Mouse (Mus musculus): ENCODE results near the gene Cyp2b10. TPM values are rescaled to one million over a fixed set of nuclear protein-coding genes. Genes with fewer than 3 reads are reported as not detected.
"Not testable (repeated sequence)": the region's sequence is repeated elsewhere in the genome, so short reads cannot be mapped to it uniquely, and the experiment has no call there.

Cyp2b10 gene
- not detected for total RNA-seq (2021)
- long read RNA-seq, result 0 reads

GRCm38 (mm10) chr7:25897411-25897810, at the start of gene Cyp2b10:
TSS of gene Cyp2b10 (plus strand) at chr7:25897620.
- DNase-seq (ENCODE audit: low spot score in 2 of 2), result no peak

- DNase-seq (ENCODE audit: low spot score in 2 of 2), result peak; percentile 94 to 95
Measured at GRCm38 (mm10) chr7:25847722-25848443, 49.5 kb upstream of the Cyp2b10 start.

GRCm38 (mm10) chr7:25848444-25848812, 49.0 kb upstream of the Cyp2b10 start:
- peak in 1 of 2 experiments; percentile 32 for DNase-seq (ENCODE audit: low spot score in 2 of 2)

- peak; percentile 70 to 73 for DNase-seq (ENCODE audit: low spot score in 2 of 2)
Measured at GRCm38 (mm10) chr7:25855082-25855481, 42.3 kb upstream of the Cyp2b10 start.

GRCm38 (mm10) chr7:25859962-25860870, 37.2 kb upstream of the Cyp2b10 start:
- no peak for DNase-seq (ENCODE audit: low spot score in 2 of 2)

GRCm38 (mm10) chr7:25862365-25862764, 35.1 kb upstream of the Cyp2b10 start:
- DNase-seq (ENCODE audit: low spot score in 2 of 2), result no peak

- DNase-seq (ENCODE audit: low spot score in 2 of 2), result no peak
Measured at GRCm38 (mm10) chr7:25863756-25864155, 33.7 kb upstream of the Cyp2b10 start.

- no peak for DNase-seq (ENCODE audit: low spot score in 2 of 2)
Measured at GRCm38 (mm10) chr7:25864861-25865260, 32.6 kb upstream of the Cyp2b10 start.

GRCm38 (mm10) chr7:25869789-25870188, 27.6 kb upstream of the Cyp2b10 start:
- no peak for DNase-seq (ENCODE audit: low spot score in 2 of 2)

- no peak for DNase-seq (ENCODE audit: low spot score in 2 of 2)
Measured at GRCm38 (mm10) chr7:25872624-25873023, 24.8 kb upstream of the Cyp2b10 start.

GRCm38 (mm10) chr7:25878735-25879134, 18.7 kb upstream of the Cyp2b10 start:
- no peak for DNase-seq (ENCODE audit: low spot score in 2 of 2)

GRCm38 (mm10) chr7:25880721-25881120, 16.7 kb upstream of the Cyp2b10 start:
- not testable (repeated sequence) for DNase-seq (ENCODE audit: low spot score in 2 of 2)

- DNase-seq (ENCODE audit: low spot score in 2 of 2), result no peak
Measured at GRCm38 (mm10) chr7:25884272-25884671, 13.1 kb upstream of the Cyp2b10 start.

GRCm38 (mm10) chr7:25887758-25888157, 9.7 kb upstream of the Cyp2b10 start:
- no peak for DNase-seq (ENCODE audit: low spot score in 2 of 2)

- no peak for DNase-seq (ENCODE audit: low spot score in 2 of 2)
Measured at GRCm38 (mm10) chr7:25893159-25893558, 4.3 kb upstream of the Cyp2b10 start.

GRCm38 (mm10) chr7:25895162-25895561, 2.3 kb upstream of the Cyp2b10 start:
- no peak for DNase-seq (ENCODE audit: low spot score in 2 of 2)

- no peak for DNase-seq (ENCODE audit: low spot score in 2 of 2)
Measured at GRCm38 (mm10) chr7:25898064-25898463, 644 bp downstream of the Cyp2b10 start.

GRCm38 (mm10) chr7:25902061-25902690, 4.8 kb downstream of the Cyp2b10 start:
- peak in 1 of 2 experiments; percentile 10 for DNase-seq (ENCODE audit: low spot score in 2 of 2)

GRCm38 (mm10) chr7:25903156-25903555, 5.7 kb downstream of the Cyp2b10 start:
- DNase-seq (ENCODE audit: low spot score in 2 of 2), result no peak

GRCm38 (mm10) chr7:25904066-25904465, 6.6 kb downstream of the Cyp2b10 start:
- peak; percentile 5 to 13 for DNase-seq (ENCODE audit: low spot score in 2 of 2)

GRCm38 (mm10) chr7:25904489-25904888, 7.1 kb downstream of the Cyp2b10 start:
- DNase-seq (ENCODE audit: low spot score in 2 of 2), result no peak

GRCm38 (mm10) chr7:25907380-25907779, 10.0 kb downstream of the Cyp2b10 start:
- DNase-seq (ENCODE audit: low spot score in 2 of 2), result no peak

All from layer of hippocampus, postnatal 10 days (tissue).